Mouse (Mus musculus): Measurements from ENCODE around the gene Nfatc3.

GRCm38 (mm10) chr8:106123443-106123842 is 64.8 kb downstream of the Nfatc3 start:
- no peak for TF ChIP-seq CTCF (IDR thresholded peaks at IDR 0.05; ENCODE audit: control insufficient read depth, insufficient read depth, insufficient read length)
- TF ChIP-seq MAX (IDR thresholded peaks at IDR 0.05): no peak
- TF ChIP-seq MYOD1 (IDR thresholded peaks at IDR 0.05; ENCODE audit: control insufficient read depth, insufficient read length, low read depth): no peak
- TF ChIP-seq USF1 (IDR thresholded peaks at IDR 0.05; ENCODE audit: low read depth): no peak

Data from C2C12 (cell line).